Mouse (Mus musculus): ENCODE results near the gene Pex10.

Gene Pex10

DNA sequence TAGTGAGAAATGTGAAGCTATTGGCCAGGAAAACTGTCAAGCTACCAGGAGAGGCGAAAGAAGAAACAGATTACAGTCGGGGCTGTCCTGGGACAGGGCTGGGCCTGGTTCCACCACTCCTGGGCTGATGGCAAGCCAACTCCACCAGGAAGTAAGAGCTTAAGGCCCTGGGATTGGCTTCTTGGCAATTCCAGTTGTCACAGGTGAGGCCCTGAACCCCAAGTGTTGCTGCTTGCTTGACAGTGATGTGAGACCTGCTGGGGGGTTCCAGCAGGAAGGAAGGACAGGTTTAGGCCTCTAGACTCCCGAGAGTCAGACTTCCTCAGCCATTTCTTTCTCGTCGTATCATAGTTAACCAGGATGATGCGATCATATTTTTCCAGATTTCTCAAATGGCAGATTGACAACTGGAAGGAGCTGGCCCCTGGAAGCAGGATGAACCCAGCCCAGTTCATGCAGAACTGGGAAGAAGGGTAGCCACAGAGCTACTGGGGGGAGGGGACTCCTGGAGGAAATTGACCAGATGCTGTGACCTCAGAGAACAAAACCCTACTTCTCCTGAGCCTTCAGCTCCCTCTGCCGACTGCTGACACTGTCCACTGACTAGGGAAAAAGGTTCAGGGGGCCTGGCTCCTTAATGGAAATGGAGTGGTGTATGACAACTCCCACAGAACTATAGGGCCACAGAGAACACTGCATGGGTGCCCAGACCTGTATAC is 26.8 kb downstream of the Pex10 start:
- DNase-seq (ENCODE audit: low spot score), result no peak

DNA sequence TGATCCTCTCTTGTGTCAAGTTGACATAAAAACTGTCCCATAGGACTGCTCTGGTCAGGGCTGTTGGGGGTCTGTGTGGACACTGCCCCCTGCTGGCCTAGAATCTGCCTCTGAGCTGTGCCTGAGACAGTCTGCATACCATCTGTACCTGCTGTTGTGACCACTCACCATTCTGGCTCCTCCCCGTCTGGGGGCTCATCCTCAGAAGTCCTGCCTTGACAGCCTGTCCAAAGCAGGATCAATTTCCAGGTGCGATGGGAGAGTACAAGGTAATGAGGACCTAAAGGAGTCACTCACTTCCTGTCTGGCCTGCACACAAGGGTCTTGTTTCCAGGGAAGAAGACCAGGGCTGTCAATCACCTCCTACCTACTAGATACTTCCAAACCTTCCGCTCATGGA is 27.7 kb downstream of the Pex10 start:
- no peak for DNase-seq (ENCODE audit: low spot score)

DNA sequence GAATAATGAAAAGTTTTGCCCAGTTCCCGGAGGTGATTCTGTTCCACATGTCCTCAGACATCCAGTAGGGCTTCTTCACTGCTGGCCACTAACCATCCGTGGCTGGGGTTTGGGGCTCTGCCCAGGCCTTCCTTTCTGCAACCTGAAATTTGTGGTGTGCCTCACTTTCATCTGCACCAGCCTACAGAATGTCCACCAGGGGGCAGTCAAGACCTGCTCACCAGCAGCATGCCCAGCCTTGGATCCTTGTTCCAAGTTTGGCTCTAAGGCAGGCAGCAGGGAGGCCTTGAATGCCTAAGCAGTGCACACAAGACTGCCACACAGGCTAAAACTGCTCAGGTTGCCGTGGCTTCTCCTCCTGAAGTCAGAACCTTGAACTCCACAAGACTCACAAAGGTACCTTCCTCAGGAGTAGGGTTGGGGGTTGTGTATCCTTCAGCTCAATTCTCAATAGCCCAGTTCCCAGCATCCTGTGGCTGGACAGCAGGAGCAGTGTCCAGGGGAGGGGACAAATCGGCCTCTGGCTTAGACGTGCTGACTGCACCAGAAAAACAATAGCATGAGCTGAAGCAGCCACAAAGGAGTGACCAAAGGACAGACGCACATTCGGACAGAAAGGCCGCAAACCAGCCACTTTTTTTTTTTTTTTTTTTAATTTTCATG is 28.6 kb downstream of the Pex10 start:
- peak; percentile 82 for DNase-seq (ENCODE audit: low spot score)

DNA sequence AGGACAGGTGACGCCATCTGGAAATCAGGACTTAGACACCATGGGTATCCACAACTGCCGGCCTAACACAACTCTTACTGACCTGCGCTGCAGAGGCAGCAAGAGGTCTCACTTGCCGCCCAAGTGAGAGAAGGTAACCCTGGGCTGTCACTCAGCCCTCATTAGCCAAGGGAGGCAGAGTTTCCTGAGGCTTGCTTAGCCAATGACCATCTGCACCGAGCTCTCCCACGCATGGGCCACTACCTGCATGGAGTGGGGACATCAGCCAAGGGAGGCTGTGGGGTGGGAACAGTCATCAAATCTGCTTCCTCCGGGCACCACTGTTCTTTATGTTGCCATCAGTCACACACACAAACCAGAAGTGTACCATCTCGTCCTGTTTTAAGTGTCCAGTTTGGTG is 29.2 kb downstream of the Pex10 start:
- no peak for DNase-seq (ENCODE audit: low spot score)

DNA sequence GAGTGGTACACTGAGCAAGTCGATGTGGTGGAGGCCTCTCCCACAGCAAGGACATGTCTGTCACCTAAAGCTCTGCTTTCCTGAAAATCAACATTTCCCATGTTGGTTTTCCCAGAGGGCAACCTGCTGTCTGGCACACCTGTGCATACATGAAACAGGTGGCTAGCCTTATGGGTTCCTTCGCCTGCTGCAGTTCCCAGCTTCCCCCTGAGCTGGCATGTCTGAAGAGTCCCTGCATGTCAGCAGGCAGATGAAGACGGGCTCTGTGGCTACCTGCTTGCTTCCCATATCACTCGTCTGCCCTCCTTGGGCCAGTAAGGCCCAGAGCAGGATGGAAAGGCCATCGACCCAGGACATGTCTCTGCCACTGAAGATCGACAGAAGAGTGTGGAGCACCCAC is 30.6 kb downstream of the Pex10 start:
- DNase-seq (ENCODE audit: low spot score), result no peak

DNA sequence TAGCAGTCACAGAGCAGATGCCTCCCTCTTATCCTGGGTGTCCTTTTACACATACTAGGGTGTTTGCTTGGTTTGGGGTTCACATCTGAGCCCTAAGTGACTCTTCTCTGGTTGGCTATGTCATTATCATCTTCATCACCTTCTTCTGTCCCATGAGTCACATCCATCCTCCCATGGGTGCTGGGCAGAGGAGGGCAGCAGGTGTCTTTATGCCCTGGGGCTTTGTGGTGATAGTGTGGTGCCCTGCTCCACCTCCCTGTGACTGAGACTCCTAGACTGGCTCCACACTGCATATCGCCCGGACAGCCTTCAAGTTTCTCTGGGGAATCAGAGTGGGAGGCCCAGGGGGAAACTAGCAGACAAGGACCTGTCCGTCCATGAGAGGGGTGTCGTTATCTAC is 31.8 kb downstream of the Pex10 start:
- no peak for DNase-seq (ENCODE audit: low spot score)

DNA sequence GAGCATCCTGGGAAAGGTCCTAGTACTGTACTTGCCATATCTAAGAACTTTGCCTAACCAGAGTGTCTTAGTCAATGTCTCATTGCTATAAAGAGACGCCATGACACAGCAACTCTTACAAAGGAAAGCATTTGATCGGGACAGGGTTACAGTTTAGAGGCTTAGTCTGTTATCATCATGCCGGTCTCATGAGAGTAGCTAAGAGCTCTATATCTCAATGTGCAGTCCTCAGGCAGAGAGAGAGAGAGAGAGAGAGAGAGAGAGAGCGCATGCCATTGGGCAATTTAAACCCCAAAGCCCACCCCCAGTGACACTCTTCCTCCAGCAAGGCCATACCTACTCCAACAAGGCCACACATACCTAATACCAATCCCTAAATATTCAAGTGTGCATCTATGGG is 41.1 kb downstream of the Pex10 start:
- no peak for DNase-seq (ENCODE audit: low spot score)

DNA sequence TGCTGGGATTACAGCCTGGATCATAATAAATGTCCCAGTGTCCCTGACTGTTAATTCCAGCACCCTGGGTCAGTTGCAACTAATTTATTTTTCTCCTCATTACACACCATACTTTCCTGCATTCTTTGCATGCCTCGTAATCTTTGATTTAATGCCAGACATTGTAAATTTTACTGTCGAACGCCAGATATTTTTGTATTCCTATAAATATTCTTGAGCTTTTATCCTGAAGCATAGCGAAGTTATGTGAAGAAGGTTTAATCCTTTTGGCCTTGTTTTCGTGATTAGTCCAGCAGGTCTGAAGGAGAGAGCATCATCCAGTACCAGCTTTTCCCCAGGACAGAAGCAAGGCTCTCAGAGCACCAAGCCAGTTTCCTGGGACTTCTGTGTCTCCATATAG is 42.7 kb downstream of the Pex10 start:
- no peak for DNase-seq (ENCODE audit: low spot score)

DNA sequence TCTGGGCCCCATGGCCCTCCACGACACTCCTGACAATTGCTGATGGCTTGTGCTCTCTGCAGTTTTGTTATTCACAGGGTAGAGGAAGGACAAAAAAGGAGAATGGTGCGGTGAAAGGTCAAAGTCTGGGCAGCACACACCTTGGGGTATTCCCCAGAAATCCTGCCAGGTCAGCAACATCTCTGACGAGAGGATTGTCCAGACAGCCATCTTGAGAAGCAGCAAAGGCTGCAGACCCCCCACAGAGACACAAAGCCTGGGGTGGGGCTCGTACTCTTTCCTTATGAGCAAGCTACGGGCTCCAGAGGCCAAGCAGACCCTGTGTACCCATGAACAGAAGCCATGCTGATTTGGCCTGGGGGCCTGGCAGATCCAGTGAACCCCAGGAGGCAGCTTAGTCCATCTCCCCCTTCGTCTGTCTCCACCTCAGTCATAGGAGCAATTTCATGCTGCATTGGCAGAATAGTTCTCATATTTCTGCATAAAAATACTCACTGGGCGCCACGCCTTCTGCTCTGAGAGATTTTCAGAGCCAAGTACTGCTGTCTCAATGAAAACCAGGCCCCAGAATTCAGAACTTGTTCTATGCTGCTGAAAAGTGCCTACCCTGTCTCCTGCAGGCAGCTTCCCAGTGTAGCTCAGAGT is 47.1 kb downstream of the Pex10 start:
- no peak for DNase-seq (ENCODE audit: low spot score)

DNA sequence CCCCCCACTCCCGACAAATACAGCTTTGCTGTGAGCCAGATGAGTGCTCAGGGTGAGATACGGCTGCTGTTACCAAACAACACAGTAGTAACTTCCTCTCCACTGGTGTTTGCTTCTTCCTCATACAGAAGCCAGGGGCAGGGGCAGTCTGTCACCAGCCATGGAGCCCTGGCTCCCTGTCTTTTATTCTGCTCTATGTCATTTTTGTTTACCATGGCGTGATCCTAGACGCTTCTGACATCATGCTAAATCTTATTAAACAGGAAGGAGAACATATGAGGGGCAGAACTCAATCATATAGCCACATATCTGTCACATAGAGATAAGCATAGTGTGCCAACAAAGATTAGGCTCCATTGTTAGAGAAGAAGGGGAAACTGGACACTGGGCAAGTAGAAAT is 49.8 kb downstream of the Pex10 start:
- no peak for DNase-seq (ENCODE audit: low spot score)

DNA sequence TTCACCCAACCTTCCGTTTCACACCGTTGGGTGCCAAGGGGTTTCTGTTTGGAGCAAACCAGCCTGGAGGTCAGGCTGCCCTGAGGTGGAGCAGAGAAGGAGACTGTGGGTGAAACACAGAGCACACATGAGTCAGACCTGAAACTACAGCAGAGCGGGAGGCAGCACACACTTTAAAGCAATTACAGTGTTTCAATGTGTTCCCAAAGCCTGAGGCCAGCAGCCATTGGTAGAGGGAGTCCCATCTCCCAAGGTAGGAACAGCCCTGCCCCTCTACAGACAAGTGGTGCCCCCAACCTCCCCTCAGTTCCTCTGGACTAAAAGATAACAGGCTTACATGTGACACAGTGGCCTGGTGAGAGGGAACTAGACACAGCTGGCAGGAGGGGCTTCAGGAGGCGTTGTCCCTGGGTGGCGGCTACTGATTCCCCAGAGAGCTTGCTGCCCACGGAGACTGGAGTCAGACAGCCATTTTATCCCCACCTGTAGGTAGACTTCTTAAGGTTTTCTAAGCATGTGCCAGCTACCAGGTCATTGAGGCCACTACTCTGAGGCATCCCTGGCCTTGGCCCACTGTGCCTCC is 50.7 kb downstream of the Pex10 start:
- DNase-seq (ENCODE audit: low spot score), result no peak

DNA sequence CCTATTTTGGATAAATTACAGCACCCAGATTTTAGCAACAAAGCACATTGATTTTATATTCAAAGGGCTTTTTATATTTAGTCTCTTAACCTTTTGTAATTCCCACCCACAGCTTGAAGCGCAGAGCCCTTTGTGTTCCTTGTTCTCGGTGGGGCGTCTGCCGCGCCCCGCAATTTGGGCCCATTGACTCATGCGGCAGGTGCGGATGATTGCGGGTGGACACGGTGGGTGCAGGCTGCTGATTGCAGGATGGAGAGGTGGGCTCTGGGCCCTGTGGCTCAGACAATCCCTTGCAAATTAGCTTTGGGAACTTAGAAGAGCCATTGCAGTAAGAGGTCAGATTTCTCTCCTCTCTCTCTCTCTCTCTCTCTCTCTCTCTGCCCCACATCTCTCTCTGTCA is 51.5 kb downstream of the Pex10 start:
- DNase-seq (ENCODE audit: low spot score), result no peak

DNA sequence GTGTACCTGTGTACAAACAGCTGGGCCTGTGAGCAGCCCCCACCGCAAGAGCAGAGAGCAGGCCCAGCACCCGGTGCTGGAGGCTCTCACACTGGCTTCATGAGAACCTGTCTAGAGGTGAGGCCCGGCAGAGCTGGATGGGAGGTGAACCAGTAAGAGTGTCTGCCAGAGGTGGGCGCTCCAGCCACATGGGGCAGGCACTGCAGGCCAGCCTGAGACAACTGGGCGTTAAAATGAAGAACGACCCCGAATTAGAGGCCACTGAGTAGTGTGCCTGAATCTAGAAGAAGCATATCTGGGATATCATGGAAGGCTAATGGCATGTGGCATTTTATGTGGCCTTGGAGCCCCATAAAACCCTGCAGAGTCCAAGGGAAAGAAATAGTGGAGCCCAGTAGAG is 53.2 kb downstream of the Pex10 start:
- DNase-seq (ENCODE audit: low spot score), result no peak

DNA sequence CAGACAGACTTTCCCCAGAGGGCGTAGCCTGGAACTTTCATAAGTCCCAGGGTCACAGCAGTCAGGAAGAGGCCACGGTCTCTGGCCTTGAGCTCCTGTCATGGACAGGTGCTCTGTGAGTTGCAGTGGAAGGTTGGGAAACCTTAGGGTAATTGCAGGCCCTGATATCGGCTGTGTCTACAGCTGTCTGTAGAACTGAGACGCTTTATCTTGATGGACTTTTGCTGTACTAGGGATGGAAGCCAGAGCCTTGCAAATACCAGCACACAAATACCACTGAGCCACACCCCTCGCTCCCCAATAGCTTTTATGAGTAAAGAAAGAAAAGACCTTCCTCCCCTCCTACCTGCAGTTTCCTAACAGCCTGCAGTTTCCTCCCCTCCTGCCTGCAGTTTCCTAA is 53.8 kb downstream of the Pex10 start:
- DNase-seq (ENCODE audit: low spot score), result no peak

DNA sequence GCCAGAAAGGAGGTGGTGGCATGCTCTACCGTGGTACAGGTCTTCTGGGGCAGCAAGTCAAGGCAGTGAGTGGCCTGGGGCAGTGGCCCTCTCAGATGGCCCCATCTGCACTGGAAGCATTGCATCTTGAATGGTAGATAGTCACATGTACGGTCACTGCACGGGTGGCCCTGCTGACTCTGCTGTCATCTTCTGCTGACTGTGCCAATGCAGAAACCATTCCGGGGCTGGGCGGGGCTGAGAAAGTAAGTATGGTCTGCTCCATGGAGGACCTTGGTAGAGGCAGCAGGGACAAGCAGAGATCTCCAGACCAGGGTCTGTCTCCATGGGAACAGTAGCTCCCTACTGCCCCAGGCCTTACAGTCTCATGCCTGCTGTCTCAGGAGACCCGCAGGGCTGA is 54.4 kb downstream of the Pex10 start:
- no peak for DNase-seq (ENCODE audit: low spot score)
